Mouse (Mus musculus) right cerebral cortex, postnatal 36 days (tissue): ENCODE measurements at regions not wholly inside any gene's neighbourhood (a gene's known extent, or its start where the extent isn't known, plus 50 kb on each side); places are given as distances from the start of the nearest gene placed in this dataset.

ENCODE experiments used
- DNase-seq, 2 experiments: peaks; one replicate each; pipeline ENCODE4 v3.0.0; 2022; ENCODE audit warnings: low spot score in 2 of 2, mixed read lengths in 1 of 2

DNA sequence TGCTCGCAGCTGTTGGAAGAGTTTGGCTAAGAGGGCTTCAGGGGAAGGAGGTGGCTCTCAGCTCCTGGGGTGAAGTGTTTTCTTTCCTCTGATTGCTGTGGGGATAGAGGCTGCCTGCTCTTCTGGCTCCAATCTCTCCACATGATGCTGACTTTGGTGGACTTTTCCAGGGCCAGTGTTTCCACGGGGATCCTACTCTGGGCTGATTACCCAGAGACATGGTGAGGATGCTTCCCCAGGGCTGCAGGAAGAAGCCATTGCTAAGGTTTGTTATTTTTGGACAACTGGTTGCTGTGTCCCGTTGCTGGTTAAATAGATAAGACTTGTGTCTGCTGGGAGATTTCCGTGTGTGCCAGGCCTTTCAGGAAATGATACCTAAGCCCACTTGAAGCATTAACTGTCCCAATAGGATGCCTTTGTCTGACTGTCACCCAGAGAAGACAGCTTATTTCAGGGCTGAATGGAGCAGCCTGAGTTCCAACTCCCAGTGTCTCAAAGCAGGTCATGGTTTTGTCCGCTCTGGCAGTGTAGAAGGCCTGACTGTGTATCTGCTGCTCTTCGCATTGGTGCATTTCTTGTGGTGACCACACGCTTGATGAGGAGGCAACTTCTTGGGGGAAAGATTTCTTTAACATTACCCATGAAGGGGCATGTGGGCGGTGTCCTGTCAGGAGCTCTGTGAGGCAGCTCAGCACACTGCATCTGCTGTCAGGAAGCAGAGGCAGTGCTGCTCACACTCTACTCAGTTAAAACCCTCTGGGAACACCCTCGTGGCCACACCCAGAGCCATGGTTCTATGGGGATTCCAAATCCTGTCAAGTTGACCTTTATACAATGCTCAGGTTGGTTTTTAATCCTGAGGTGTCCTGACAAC is 228.3 kb upstream of the Gadl1 start:
- no peak for DNase-seq

DNA sequence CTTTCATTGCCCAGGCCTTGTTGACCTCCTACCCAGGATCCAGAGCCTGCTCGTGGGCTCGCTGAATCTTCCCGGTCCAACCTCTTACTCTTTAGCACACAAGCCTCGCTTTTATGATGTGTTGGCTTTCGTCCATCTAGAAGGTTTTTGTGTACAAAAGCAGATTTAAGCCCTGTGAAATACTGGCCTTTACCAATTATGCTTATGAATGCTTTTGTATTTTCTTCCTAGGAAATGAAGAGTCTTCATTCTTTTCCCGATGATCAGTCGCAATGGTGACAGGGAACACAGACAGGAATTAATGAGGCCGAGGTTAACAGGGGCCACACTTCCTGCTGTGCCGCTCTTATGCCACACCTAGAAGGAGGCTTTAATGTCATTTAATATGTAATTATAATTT is 227.4 kb upstream of the Gadl1 start:
- no peak for DNase-seq

DNA sequence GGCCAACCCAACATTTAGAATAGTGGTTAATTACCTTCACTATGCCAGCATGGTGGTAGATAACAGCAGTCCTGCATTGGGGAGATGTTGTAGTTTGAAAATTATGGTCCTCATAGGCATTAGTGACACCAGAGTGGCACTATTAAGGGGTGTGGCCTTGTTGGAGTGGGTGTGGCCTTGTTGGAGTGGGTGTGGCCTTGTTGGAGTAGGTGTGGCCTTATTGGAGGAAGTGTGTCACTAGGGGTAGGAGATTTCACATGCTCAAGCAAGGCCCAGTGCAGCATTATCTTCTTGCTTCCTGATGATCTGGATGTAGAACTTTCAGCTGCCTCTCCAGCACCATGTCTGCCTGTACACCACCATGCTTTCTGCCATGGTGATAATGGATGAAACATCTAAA is 225.3 kb upstream of the Gadl1 start:
- DNase-seq = no peak

DNA sequence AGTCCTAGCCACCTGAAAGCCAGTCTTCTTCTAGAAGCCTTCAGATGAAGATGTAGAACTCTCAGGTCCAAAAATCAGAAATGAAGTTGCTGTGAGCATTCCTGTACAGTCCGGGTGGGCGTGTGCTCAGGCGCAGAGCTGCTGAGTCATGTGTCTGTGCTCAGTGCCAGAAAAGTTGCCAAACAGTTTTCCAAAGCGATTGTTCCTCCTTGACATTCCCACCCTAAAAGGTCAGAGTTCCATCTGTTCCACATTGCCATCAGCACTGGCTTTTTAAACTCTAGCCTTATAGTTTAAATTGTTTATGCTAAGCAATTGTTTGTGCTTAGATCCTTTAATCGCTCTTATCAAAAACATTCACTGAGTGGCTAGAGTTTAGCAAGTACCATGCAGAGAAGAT is 222.7 kb upstream of the Gadl1 start:
- no peak for DNase-seq

DNA sequence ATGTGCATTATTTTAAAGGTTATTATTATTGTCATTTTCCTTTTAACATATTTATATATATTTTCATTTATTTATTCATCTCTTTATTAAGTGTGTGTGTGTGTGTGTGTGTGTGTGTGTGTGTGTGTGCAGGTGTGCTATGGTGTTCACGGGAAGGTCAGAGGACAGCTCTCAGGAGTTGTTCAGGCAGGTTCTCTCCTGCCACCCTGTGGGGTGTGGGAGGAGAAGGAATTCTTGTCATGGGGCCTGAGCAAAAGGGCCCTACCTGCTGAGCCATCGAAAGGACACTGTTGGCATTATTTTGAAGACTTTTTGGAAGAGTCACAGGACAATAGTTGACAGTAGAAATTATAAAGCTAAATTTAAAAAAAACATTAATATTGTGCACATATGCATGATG is 216.4 kb upstream of the Gadl1 start:
- no peak for DNase-seq

DNA sequence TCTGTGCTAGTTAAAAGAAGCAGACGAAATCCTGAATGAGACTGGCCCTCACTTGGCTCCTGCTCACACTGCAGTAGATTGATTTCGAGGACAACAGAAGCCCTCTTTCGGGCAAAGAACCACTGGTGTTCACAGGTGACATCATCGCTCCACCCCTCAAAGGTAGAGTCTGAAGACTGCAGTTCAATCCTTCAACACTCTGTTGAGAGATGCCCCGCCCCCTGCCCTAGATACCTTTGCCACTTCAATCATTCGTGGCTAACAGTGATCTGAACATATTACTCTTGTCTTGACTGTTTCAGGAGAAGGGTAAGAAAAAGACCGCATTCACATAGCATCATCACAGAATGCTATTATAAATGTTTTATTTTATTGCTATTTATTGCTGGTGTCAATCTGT is 205.5 kb upstream of the Gadl1 start:
- DNase-seq = no peak

DNA sequence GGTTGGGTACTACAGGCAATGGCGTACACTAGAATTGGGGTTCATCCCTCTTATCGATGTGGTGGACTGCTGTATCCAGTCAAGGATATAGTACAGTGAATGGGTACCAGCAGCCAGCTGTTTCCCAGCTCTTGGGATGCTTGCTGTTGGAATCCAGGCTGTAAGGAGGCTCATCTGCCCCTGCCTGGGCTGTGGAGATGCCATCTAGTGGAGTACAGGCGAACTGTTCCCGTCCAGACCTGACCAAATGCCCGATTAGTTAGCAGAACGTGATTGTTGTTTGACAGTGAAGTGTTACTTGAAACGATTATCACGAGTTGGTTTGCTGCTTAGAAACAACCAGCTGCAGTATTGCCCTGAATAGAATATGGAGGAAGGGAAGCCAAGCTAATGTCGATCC is 205.0 kb upstream of the Gadl1 start:
- DNase-seq = peak; percentile 14 to 18

DNA sequence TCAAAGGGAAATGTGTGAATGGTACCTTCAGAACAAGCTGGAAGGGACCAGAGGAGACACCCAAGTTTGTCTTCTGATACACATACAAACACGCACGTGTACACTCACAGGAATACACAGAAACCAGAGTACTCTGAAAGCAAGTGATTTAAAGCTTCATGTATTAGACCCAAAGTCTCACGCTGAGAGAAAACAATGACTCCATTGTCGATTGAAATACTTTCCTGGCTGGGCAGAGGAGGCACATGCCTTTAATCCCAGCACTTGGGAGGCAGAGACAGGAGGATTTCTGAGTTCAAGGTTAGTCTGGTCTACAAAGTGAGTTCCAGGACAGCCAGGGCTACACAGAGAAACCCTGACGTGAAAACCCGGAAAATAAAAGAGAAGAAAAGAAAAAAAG is 203.5 kb upstream of the Gadl1 start:
- no peak for DNase-seq

DNA sequence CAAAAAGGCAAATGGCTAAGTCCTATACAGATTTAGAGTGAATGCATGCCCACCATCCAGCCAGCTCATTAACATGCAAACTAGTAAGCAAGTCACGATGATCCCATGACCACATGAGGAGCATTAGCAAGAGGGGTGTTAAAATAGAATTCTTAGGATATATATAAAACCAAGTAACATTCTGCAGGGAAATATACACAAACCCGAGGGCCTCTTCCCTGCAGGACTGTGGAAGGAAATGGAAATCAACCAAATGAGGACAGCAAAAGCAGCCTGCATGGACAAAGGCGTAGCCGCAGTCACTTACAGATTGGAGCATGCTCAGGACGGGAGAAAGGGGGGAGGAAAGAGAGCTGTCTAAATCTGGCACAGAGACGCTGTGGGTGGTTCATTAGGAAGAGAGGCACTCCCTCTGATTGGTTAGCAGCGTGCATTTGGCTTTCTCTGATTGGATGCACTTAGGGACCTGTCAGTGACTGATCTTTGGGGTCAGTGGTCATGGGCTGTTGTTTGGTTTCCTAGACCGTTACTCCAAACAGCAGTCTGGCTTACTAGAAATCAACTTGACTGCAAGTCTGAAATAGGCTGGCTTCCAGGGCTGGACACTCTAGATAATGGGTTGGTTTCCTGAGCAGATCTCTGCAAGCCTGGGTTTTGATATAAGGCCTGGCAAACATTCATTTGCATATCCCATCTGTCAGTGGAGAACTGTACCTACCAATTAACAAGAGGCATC is 200.9 kb upstream of the Gadl1 start:
- peak in 1 of 2 experiments; percentile 7 for DNase-seq

DNA sequence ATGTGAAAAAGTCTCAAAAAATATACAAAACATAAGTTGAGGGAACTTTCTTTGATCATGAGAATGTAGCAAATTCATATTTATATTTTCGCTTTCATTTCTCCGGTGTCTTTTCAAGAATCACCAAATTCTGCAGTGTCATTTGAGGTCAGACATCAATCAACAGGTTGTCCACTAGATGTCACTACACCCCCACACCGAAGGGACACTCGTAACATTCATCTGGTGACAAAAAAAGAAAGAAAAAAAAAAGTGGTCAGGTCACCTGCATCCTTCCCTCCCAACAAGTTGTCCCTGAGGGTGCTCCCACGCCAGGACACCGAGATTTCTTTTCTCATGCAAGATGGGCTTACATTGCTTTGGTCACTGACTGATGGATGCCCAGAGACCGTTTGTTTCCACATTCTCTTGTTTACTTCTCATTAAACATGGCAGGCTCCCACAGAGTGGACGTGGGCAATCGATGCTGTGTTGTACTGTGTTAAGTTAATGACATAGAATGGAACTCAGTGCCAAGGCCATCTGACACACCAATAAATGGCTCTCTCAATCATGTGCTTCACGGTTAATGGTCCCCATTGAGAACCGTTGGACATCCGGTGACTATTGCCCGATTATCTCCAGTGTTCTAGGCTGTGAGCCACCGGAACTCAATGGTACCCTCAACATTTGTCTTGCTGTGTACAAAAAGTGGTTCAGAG is 199.1 kb upstream of the Gadl1 start:
- DNase-seq = no peak

DNA sequence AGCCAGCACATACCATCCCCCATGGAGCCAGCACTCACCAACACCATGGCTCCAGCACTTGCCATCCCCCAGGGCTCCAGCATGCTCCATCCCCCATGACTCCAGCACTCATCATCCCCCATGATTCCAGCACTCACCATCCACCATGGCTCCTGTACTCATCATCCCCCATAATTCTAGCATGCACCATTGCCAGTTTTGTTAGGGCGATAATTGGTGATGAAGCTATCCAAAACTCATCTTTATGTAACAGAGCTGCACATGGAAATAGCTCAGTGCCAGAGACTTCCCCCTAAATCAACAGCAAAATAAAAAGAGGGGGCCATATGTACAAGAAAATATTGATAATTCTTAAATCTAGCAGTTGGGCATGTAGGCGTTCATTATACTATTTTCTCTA is 188.9 kb upstream of the Gadl1 start:
- DNase-seq = no peak

DNA sequence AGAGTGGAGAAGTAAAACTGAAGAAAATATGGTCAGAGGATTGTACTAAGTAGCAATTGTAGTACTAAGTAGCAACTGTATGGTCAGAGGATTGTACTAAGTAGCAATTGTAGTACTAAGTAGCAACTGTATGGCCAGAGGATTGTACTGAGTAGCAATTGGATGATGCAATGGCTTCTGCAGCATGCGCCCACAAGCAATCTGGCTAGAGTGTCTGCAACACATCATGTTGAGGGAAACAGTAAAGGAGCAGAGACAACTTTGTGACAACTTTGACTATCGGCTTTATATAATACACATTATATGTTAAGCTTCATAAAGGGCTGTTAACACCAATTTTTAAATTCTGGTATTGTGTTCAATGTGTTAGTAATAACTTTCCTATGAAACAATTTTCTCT is 188.4 kb upstream of the Gadl1 start:
- DNase-seq = no peak

DNA sequence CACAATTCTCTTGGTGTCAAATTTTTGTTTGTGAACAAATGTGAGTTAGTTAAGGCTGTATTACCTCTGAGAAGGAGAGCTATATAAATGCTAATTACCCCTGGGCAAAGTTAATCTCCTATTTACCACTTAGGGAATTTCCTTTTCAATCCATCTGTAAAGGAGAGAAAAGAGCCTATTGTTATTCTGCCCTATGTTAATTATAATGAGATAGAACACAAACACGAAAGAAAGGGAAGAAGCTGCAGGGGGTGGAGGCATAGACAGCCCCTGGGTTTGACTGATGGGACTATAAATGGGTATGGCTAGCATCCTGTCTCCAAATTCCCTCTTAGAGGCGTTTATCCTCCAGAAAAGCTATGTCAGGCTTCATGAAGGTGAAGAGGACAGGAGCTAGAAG is 185.2 kb upstream of the Gadl1 start:
- no peak for DNase-seq

DNA sequence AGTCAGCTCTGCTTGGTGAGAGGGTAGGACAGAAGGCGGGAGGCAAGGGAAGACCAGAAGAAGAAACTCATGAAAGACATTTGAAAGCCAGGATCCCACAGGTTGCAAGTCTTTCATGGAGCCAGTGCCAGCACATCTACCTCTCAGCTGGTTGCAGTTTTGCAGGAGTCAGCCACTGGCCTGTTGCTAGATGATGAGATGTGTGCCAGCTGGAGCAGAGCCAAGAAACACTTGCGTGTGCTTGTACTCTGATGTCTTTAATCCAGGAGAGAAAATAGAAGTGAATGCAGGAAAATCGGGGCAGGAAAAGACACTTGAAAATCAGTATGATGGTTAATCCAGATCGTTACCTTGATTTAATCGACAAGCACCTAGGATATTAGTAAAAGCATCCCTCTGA is 181.9 kb upstream of the Gadl1 start:
- no peak for DNase-seq

DNA sequence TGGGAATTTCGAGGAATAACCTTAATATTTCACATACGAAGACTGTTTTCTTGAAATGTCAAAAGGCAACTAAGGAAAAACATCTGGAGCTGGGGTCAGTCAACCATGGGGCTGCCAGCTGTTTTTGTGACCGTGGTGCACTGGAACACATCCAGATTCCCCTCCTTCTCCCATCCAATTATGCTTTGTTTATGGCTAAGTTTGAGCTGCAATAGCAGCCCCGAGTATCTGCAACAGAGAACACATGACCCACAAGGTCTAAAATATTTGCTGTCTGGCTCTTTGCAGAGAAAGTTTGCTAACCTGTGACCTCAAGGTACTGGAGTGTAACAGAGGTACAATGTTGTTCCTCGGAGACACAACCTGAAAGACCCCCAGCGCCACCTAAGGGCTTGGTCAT is 177.7 kb upstream of the Gadl1 start:
- DNase-seq = no peak

DNA sequence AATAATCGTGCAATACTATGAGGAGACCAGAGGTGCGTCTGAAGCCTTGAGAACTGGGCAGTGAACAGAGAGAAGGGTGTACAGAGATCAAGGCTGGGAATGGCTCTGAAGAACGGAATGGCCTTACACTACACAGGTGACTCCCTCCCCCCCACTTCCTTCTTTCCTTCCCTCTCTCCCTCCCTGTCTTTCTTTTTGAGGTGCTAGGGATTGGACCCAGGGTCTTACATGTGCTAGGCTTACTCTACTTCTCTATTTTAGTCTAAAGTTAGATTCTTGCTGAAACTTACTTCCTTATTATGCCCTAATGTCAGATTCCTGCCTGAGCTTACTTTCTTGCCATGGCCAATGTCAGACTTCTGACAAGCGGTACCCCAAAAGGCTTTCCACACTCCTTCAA is 176.2 kb upstream of the Gadl1 start:
- DNase-seq = no peak

DNA sequence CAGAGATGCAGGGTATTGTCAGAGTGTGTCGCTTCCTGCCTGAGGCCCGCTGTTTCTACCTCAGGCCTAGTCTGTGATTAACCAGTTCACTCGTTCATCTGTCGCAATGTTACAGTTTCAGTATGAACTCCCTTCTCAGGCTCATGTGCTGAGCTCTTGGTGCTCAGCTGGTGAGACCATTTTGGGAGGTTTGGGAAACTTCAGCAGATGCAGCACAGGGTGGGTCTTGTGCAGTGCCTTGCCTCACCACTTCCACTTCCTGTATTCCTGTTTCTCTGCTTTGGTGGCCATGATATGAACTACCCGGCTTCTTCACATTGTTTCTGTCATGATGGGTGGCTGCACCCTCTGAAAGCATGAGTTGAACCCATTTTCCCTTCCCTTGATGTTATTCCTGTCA is 169.3 kb upstream of the Gadl1 start:
- DNase-seq = no peak

DNA sequence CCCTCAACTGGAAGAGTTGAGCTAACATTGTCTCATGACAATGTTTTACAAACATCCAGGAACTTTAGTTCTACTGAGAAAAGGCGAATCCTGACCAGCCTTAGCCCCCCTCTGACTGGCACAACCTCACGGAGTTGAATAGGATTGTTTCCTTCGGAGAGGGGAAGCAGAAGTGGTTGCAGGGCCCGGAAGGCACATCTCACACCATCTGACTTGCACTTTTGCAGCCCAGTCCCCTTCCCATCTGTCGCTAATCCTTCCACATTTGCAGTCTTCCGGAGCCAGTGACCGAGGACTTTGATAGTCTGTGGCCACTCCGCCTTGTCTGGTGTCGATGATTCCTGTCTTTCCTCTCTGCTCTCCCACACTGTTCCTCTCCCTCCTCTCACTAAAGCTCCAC is 162.8 kb upstream of the Gadl1 start:
- DNase-seq = no peak

DNA sequence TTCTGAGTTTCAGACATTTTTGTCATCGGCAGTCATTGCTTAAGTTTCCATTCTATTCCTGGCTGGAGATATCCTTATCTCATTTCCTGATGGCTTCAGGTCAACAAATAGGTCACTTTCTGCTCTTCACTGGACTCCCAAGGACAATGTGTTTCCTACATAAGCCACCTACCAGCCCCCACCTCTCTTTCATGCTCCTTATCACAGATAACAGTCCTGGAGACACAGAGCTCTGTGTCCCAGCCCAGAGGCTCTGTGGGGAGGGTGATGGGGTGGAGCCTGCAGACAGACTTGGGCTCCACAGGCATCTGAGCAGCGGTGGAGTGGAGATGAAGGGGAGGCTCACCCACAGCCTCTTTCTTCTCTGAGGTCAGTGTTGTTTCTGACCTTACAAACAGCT is 148.8 kb upstream of the Gadl1 start:
- no peak for DNase-seq

DNA sequence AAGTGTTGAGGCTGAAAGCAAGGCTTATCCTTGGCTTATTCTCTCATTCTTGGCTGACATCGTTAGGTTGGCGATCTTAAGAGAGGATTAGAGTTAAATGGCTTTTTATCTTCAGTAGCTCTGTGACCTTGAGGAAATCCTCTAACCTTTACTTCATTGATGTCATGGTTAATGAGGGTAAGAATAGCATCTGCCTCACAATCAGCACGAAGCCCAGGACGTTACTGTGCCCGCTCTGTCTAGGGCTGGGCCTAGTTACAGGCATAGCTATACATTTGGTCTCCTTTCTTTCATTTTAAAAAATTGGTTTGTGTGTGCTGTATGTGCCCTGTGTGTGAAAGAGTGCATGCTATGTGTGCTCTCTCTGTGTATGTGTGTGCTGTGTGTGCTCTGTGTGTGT is 145.1 kb upstream of the Gadl1 start:
- no peak for DNase-seq

DNA sequence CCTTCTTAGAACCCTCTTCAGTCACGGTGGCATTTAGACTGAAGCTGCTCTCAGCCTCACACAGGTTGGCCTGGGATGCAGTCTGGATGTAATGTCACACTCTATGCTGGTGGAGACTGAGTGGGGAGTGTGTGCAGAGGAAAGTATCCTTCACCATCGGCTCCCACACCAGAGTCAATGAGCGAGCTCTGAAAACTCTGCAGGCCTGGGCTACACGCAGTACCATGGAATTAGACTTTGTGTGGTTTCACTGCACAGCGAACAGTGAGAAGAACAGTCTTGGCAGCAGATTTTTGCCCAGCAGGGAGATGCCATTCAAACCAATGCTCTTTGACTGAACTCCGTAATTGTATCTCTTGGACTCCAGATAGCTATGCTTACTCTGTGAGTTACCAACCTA is 142.8 kb upstream of the Gadl1 start:
- no peak for DNase-seq

DNA sequence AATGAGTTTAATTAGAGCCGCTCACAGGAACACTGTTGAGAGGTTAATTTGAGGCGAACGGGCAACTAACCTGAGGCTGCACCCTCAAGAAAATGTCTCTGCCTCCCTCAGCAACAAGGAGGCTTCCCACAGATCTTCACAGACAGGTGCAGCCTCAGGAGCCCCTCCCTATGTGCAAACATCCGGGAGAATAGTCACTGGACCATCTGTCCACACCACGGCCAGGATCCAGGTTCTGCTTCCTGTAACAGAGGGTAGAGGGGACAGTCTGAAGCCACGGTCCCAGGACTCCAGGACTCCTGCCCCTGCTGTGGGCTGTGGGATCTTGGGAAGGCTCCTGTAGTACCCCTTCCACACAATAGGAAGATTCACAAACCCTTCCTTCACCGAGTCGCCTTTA is 134.1 kb upstream of the Gadl1 start:
- DNase-seq = no peak

DNA sequence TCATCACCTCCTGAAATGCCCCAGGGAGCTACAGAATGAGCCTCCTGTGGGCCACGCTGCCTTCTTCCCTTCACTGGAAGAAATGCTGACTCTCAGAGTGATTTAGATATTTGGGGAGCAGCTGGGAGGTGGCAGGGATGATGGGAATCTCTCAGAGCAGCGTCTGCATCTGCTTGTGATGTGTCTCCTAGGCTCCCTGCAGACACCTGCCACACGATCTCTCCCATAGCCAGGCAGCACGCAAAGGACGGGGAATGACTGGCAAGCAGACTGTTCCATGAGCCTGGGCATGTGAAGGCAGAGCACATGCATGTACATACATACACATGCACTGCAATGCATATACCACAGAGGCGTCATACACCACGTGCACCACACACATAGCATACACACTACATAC is 133.4 kb upstream of the Gadl1 start:
- DNase-seq = no peak
